Mouse (Mus musculus) heart, embryonic 14.5 days (tissue): ENCODE measurements around the gene Tex21. TPM values are rescaled to one million over a fixed set of nuclear protein-coding genes. Genes with fewer than 3 reads are reported as not detected.

ENCODE experiments used
- ATAC-seq: fragments of 200-750 bp; cut with Nextera tagmentation; 2 replicates; pipeline ENCODE4 v1.8.0; 2017; ENCODE audit warnings: low read depth, moderate TSS enrichment; ENCODE audit not compliant: insufficient number of reproducible peaks, insufficient read depth, low FRiP score
- H3K27ac ChIP-seq, 2 experiments: fragments of 200-500 bp in 1 of 2; fragments of 300-500 bp in 1 of 2; sonication (generic) in 1 of 2; replicated peaks in 1 of 2; 2 replicates each; pipeline ENCODE4 v1.5.1; 2012 to 2014; ENCODE audit warnings: low read depth in 2 of 2, low read length in 2 of 2, control low read depth in 1 of 2, mild to moderate bottlenecking in 1 of 2, mixed read lengths in 1 of 2; ENCODE audit not compliant: control insufficient read depth in 1 of 2, insufficient read depth in 1 of 2
- H3K27me3 ChIP-seq: fragments of 300-500 bp; sonication (generic); 2 replicates; pipeline ENCODE4 v1.6.1; 2014; ENCODE audit warnings: mild to moderate bottlenecking, low read length, control low read depth; ENCODE audit not compliant: control insufficient read depth, insufficient read depth
- H3K36me3 ChIP-seq: fragments of 300-500 bp; sonication (generic); 2 replicates; pipeline ENCODE4 v1.6.1; 2014; ENCODE audit warnings: mild to moderate bottlenecking, control low read depth, low read length, mixed read lengths; ENCODE audit not compliant: control insufficient read depth, insufficient read depth
- H3K4me1 ChIP-seq, 2 experiments: fragments of 200-500 bp in 1 of 2; fragments of 300-500 bp in 1 of 2; sonication (generic) in 1 of 2; 2 replicates each; pipeline ENCODE4 v1.6.1; 2012 to 2014; ENCODE audit warnings: low read length in 2 of 2, control low read depth in 1 of 2, mixed read lengths in 1 of 2; ENCODE audit not compliant: control insufficient read depth in 2 of 2, insufficient read depth in 2 of 2
- H3K4me2 ChIP-seq: fragments of 300-500 bp; sonication (generic); 2 replicates; pipeline ENCODE4 v1.6.1; 2014; ENCODE audit warnings: mild to moderate bottlenecking, low read length
- H3K4me3 ChIP-seq, 2 experiments: fragments of 200-500 bp in 1 of 2; fragments of 300-500 bp in 1 of 2; sonication (generic) in 1 of 2; 2 replicates each; pipeline ENCODE4 v1.5.1; 2012 to 2014; ENCODE audit warnings: low read length in 2 of 2, mild to moderate bottlenecking in 2 of 2, control low read depth in 1 of 2, low read depth in 1 of 2, moderate library complexity in 1 of 2; ENCODE audit not compliant: control insufficient read depth in 1 of 2, insufficient read depth in 1 of 2
- H3K9ac ChIP-seq: fragments of 300-500 bp; sonication (generic); 2 replicates; pipeline ENCODE4 v1.6.1; 2014; ENCODE audit warnings: mild to moderate bottlenecking, low read length
- H3K9me3 ChIP-seq: fragments of 300-500 bp; sonication (generic); 2 replicates; pipeline ENCODE4 v1.6.1; 2016; ENCODE audit warnings: low read length, control low read depth; ENCODE audit not compliant: control insufficient read depth
- WGBS: fragments of 180-500 bp; shearing (Covaris S2); extraction: QIAGEN DNeasy Blood & Tissue Kit; methylation state at CpG from one replicate; pipeline ENCODE4 v1.1.7; 2014; 5-methylcytosine and 5-hydroxymethylcytosine counted together
- polyA plus RNA-seq: library from polyadenylated mRNA; unstranded; fragments of >200 nt; fragmentation: Nextera tagmentation; extraction: Ambion mirVana; gene quantifications from 2 replicates; pipeline ENCODE4 v1.2.1, GENCODE M21; 2014

Gene Tex21
- 0.22 and 0.28 TPM in 2 replicates for polyA plus RNA-seq

GRCm38 (mm10) chr12:76246646-76247045, at the start of gene Tex21:
Tex21 (minus strand) TSS chr12:76246746.
- no peaks in the 10 kb centered on the region for H3K4me1 ChIP-seq
- H3K4me3 ChIP-seq: no peak within 1 kb of the TSS
- 78% methylated on average over 6 of the region's 6 CpGs for WGBS
- ATAC-seq: no peak
- no peaks in the 10 kb centered on the region for H3K27me3 ChIP-seq
- H3K4me2 ChIP-seq: no peak within 1 kb of the TSS
- H3K9ac ChIP-seq: no peak within 1 kb of the TSS
- no peaks in the 10 kb centered on the region for H3K9me3 ChIP-seq
- H3K36me3 ChIP-seq: no peaks in the 10 kb centered on the region
- H3K27ac ChIP-seq: no peak within 1 kb of the TSS

GRCm38 (mm10) chr12:76293192-76293591, 46.6 kb upstream of the Tex21 start:
- ATAC-seq: no peak
- Histone ChIP-seq H3K9me3 (no peaks in the 10 kb centered on the region), H3K4me3 (no peak overlapping the region), H3K27ac (no peak overlapping the region), H3K4me1 (0 out of 4 replicates have a peak, but pooled peaks cover 0 to 3% of the 10 kb centered on the region in 2 experiments), H3K36me3 (peaks cover 83% of the 10 kb centered on the region), H3K9ac (no peak overlapping the region), H3K27me3 (no peaks in the 10 kb centered on the region), H3K4me2 (no peak overlapping the region)
- 48% methylated on average over 7 of the region's 7 CpGs for WGBS

- 0 out of 4 replicates have a peak, but pooled peaks cover 0 to 3% of the 10 kb centered on the region in 2 experiments for H3K4me1 ChIP-seq
- H3K9ac ChIP-seq: no peak overlapping the region
- no peak overlapping the region for H3K4me2 ChIP-seq
- WGBS: 85% methylated on average over 2 of the region's 2 CpGs
- no peaks in the 10 kb centered on the region for H3K27me3 ChIP-seq
- H3K9me3 ChIP-seq: no peaks in the 10 kb centered on the region
- no peak for ATAC-seq
- H3K27ac ChIP-seq: no peak overlapping the region
- no peak overlapping the region for H3K4me3 ChIP-seq
- peaks cover 71% of the 10 kb centered on the region for H3K36me3 ChIP-seq
Measured at GRCm38 (mm10) chr12:76290271-76290670, 43.7 kb upstream of the Tex21 start.

- H3K9me3 ChIP-seq: no peaks in the 10 kb centered on the region
- H3K9ac ChIP-seq: no peak overlapping the region
- H3K36me3 ChIP-seq: peaks cover 69% of the 10 kb centered on the region
- ATAC-seq: no peak
- H3K4me2 ChIP-seq: no peak overlapping the region
- 0 out of 4 replicates have a peak, but pooled peaks cover 0 to 3% of the 10 kb centered on the region in 2 experiments for H3K4me1 ChIP-seq
- no peak overlapping the region for H3K4me3 ChIP-seq
- no peak overlapping the region for H3K27ac ChIP-seq
- no peaks in the 10 kb centered on the region for H3K27me3 ChIP-seq
- 94% methylated on average over 12 of the region's 12 CpGs for WGBS
Measured at GRCm38 (mm10) chr12:76289428-76289827, 42.9 kb upstream of the Tex21 start.

- Histone ChIP-seq H3K27me3 (no peaks in the 10 kb centered on the region), H3K27ac (no peak overlapping the region), H3K9me3 (no peaks in the 10 kb centered on the region), H3K4me1 (0 out of 4 replicates have a peak, but pooled peaks cover 0 to 2% of the 10 kb centered on the region in 2 experiments), H3K4me3 (no peak overlapping the region), H3K36me3 (peaks cover 69% of the 10 kb centered on the region), H3K4me2 (no peak overlapping the region), H3K9ac (no peak overlapping the region)
- no peak for ATAC-seq
- 88% methylated on average over 5 of the region's 5 CpGs for WGBS
Measured at GRCm38 (mm10) chr12:76288494-76288893, 41.9 kb upstream of the Tex21 start.

GRCm38 (mm10) chr12:76287986-76288385, 41.4 kb upstream of the Tex21 start:
- no peak overlapping the region for H3K4me2 ChIP-seq
- no peak overlapping the region for H3K27ac ChIP-seq
- no peak for ATAC-seq
- WGBS: 81% methylated on average over 8 of the region's 8 CpGs
- H3K4me1 ChIP-seq: peaks cover 0 to 1% of the 10 kb centered on the region in 2 experiments; a peak in 1 of 4 replicates
- no peaks in the 10 kb centered on the region for H3K9me3 ChIP-seq
- no peaks in the 10 kb centered on the region for H3K27me3 ChIP-seq
- H3K9ac ChIP-seq: no peak overlapping the region
- H3K4me3 ChIP-seq: no peak overlapping the region
- H3K36me3 ChIP-seq: peaks cover 73% of the 10 kb centered on the region

GRCm38 (mm10) chr12:76285418-76285817, 38.9 kb upstream of the Tex21 start:
- no peak for ATAC-seq
- Histone ChIP-seq H3K4me2 (no peak overlapping the region), H3K36me3 (peaks cover 66% of the 10 kb centered on the region), H3K27me3 (no peaks in the 10 kb centered on the region), H3K27ac (no peak overlapping the region), H3K9me3 (no peaks in the 10 kb centered on the region), H3K4me3 (no peak overlapping the region), H3K4me1 (peaks cover 8 to 14% of the 10 kb centered on the region in 2 experiments), H3K9ac (no peak overlapping the region)
- WGBS: 80% methylated on average over 6 of the region's 6 CpGs

- Histone ChIP-seq H3K27me3 (no peaks in the 10 kb centered on the region), H3K4me1 (peaks cover 8 to 14% of the 10 kb centered on the region in 2 experiments), H3K4me3 (no peak overlapping the region), H3K36me3 (peaks cover 61% of the 10 kb centered on the region), H3K4me2 (no peak overlapping the region), H3K9ac (no peak overlapping the region), H3K27ac (no peak overlapping the region), H3K9me3 (no peaks in the 10 kb centered on the region)
- 86% methylated on average over 17 of the region's 17 CpGs for WGBS
- no peak for ATAC-seq
Measured at GRCm38 (mm10) chr12:76282532-76283173, 36.1 kb upstream of the Tex21 start.
